Mouse (Mus musculus): ENCODE data around the gene Rpl24. TPM values are rescaled to one million over a fixed set of nuclear protein-coding genes. Genes with fewer than 3 reads are reported as not detected.

Rpl24 gene
- polyA plus RNA-seq, 1 experiment = 15.4 TPM

- H3K4me3 ChIP-seq (replicated peaks) = no peak overlapping the region
- TF ChIP-seq GATA1 (IDR thresholded peaks at IDR 0.05; ENCODE audit: low read length) (no peak), TAL1 (IDR thresholded peaks at IDR 0.05; ENCODE audit: low read length) (no peak)
- H3K9me3 ChIP-seq (ENCODE audit: control insufficient read depth, low read length) = no peaks in the 10 kb centered on the region
- H3K4me1 ChIP-seq (ENCODE audit: control insufficient read depth) = no peaks in the 10 kb centered on the region
- H3K27me3 ChIP-seq (ENCODE audit: control insufficient read depth) = no peaks in the 10 kb centered on the region
- peaks cover 85% of the 10 kb centered on the region for H3K36me3 ChIP-seq (ENCODE audit: control insufficient read depth)
Observed at GRCm38 (mm10) chr16:55990311-55990710, 24.2 kb downstream of the Rpl24 start.

- H3K36me3 ChIP-seq (ENCODE audit: control insufficient read depth) = peaks cover 87% of the 10 kb centered on the region
- no peak overlapping the region for H3K4me3 ChIP-seq (replicated peaks)
- TF ChIP-seq TAL1 (IDR thresholded peaks at IDR 0.05; ENCODE audit: low read length) = no peak
- no peak for TF ChIP-seq GATA1 (IDR thresholded peaks at IDR 0.05; ENCODE audit: low read length)
- no peaks in the 10 kb centered on the region for H3K4me1 ChIP-seq (ENCODE audit: control insufficient read depth)
- H3K9me3 ChIP-seq (ENCODE audit: control insufficient read depth, low read length) = no peaks in the 10 kb centered on the region
- H3K27me3 ChIP-seq (ENCODE audit: control insufficient read depth) = no peaks in the 10 kb centered on the region
Observed at GRCm38 (mm10) chr16:55994235-55994634, 28.2 kb downstream of the Rpl24 start.

- Histone ChIP-seq H3K36me3 (ENCODE audit: control insufficient read depth) (peaks cover 90% of the 10 kb centered on the region), H3K4me3 (replicated peaks) (no peak overlapping the region), H3K27me3 (ENCODE audit: control insufficient read depth) (no peaks in the 10 kb centered on the region), H3K4me1 (ENCODE audit: control insufficient read depth) (no peaks in the 10 kb centered on the region), H3K9me3 (ENCODE audit: control insufficient read depth, low read length) (no peaks in the 10 kb centered on the region)
- TF ChIP-seq GATA1 (IDR thresholded peaks at IDR 0.05; ENCODE audit: low read length) (no peak), TAL1 (IDR thresholded peaks at IDR 0.05; ENCODE audit: low read length) (no peak)
Observed at GRCm38 (mm10) chr16:56006798-56007197, 40.7 kb downstream of the Rpl24 start.

GRCm38 (mm10) chr16:56008862-56009261 lies 42.8 kb downstream of the Rpl24 start:
- no peak for TF ChIP-seq TAL1 (IDR thresholded peaks at IDR 0.05; ENCODE audit: low read length)
- Histone ChIP-seq H3K36me3 (ENCODE audit: control insufficient read depth) (peaks cover 89% of the 10 kb centered on the region), H3K9me3 (ENCODE audit: control insufficient read depth, low read length) (peaks cover 3% of the 10 kb centered on the region), H3K4me1 (ENCODE audit: control insufficient read depth) (no peaks in the 10 kb centered on the region), H3K27me3 (ENCODE audit: control insufficient read depth) (no peaks in the 10 kb centered on the region), H3K4me3 (replicated peaks) (no peak overlapping the region)

GRCm38 (mm10) chr16:56012789-56013743 lies 47.0 kb downstream of the Rpl24 start:
- H3K9me3 ChIP-seq (ENCODE audit: control insufficient read depth, low read length) = peaks cover 9% of the 10 kb centered on the region
- peaks cover 78% of the 10 kb centered on the region for H3K36me3 ChIP-seq (ENCODE audit: control insufficient read depth)
- TF ChIP-seq GATA1 (IDR thresholded peaks at IDR 0.05; ENCODE audit: low read length) (no peak), TAL1 (IDR thresholded peaks at IDR 0.05; ENCODE audit: low read length) (no peak)
- no peaks in the 10 kb centered on the region for H3K27me3 ChIP-seq (ENCODE audit: control insufficient read depth)
- no peaks in the 10 kb centered on the region for H3K4me1 ChIP-seq (ENCODE audit: control insufficient read depth)
- H3K4me3 ChIP-seq (replicated peaks) = no peak overlapping the region

DNA sequence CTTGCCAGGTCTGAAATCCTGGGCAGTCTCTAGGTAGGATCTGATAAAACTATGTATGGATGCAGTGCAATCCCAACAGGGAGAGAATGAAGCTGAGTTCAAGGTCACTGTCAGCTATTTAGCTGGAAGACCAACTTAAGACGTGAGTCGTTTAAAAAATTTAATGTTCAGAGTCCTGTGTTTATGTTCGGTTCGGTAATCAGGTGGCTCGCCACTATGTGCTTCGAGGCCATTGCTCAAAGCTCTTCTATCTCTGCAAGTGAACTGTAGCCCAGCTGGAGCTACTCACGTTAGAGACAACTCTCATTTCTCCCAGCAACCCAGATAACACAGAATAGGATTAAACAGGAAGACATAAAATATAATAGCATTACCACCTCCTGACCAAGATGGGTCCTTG lies 48.0 kb downstream of the Rpl24 start:
- no peaks in the 10 kb centered on the region for H3K27me3 ChIP-seq (ENCODE audit: control insufficient read depth)
- peaks cover 81% of the 10 kb centered on the region for H3K36me3 ChIP-seq (ENCODE audit: control insufficient read depth)
- TF ChIP-seq TAL1 (IDR thresholded peaks at IDR 0.05; ENCODE audit: low read length) = no peak
- no peak for TF ChIP-seq GATA1 (IDR thresholded peaks at IDR 0.05; ENCODE audit: low read length)

GRCm38 (mm10) chr16:56019660-56020059 lies 53.6 kb downstream of the Rpl24 start:
- H3K4me1 ChIP-seq (ENCODE audit: control insufficient read depth) = no peaks in the 10 kb centered on the region
- H3K4me3 ChIP-seq (replicated peaks) = no peak overlapping the region
- H3K27me3 ChIP-seq (ENCODE audit: control insufficient read depth) = no peaks in the 10 kb centered on the region
- H3K9me3 ChIP-seq (ENCODE audit: control insufficient read depth, low read length) = peaks cover 6% of the 10 kb centered on the region
- peaks cover 77% of the 10 kb centered on the region for H3K36me3 ChIP-seq (ENCODE audit: control insufficient read depth)
- no peak for TF ChIP-seq GATA1 (IDR thresholded peaks at IDR 0.05; ENCODE audit: low read length)

More for the DNA sequence above, 48.0 kb downstream of the Rpl24 start:
- Histone ChIP-seq H3K4me3 (replicated peaks) (no peak overlapping the region), H3K9me3 (ENCODE audit: control insufficient read depth, low read length) (peaks cover 9% of the 10 kb centered on the region), H3K4me1 (ENCODE audit: control insufficient read depth) (no peaks in the 10 kb centered on the region)

Other genes starting within 250 kb of the Rpl24 start
- 0.04 and 0.09 TPM in 2 replicates for gene Nfkbiz, start 127.4 kb upstream of the Rpl24 start, polyA plus RNA-seq (2012)
- 0.03 TPM in 1 of 2 replicates, not detected in the other for gene Nxpe3, start 71.0 kb upstream of the Rpl24 start, polyA plus RNA-seq (2012)
- 0.25 and 0.26 TPM in 2 replicates for gene Cep97, start 31.4 kb upstream of the Rpl24 start, polyA plus RNA-seq (2012)
- 0.14 and 0.22 TPM in 2 replicates for gene Zbtb11, start 7.6 kb downstream of the Rpl24 start, polyA plus RNA-seq (2012)
- 4.4 and 6.3 TPM in 2 replicates for gene Pcnp, start 63.5 kb downstream of the Rpl24 start, polyA plus RNA-seq (2012)
- gene Trmt10c, start 71.5 kb downstream of the Rpl24 start, polyA plus RNA-seq (2012) = 0.19 and 0.21 TPM in 2 replicates
- 1.0 and 2.8 TPM in 2 replicates for gene Senp7, start 82.1 kb downstream of the Rpl24 start, polyA plus RNA-seq (2012)
- gene Impg2, start 238.0 kb downstream of the Rpl24 start, polyA plus RNA-seq (2012) = 0.01 TPM in 1 of 2 replicates, not detected in the other

Data from erythroblast, embryonic 14.5 days (primary cell).